Mouse (Mus musculus): Measurements from ENCODE around the gene Umps.
A peak's percentile ranks its signal among the peaks of the same experiment; 100 is the strongest.

Gene Umps

GRCm38 (mm10) chr16:33954793-33955192 is 12.0 kb downstream of the Umps start:
- peak; percentile 39 for DNase-seq (ENCODE audit: low read depth)

GRCm38 (mm10) chr16:33953008-33953407 is 13.8 kb downstream of the Umps start:
- DNase-seq (ENCODE audit: low read depth) = no peak

- DNase-seq (ENCODE audit: low read depth) = peak; percentile 93
Measured at GRCm38 (mm10) chr16:33950830-33951229, 16.0 kb downstream of the Umps start.

DNA sequence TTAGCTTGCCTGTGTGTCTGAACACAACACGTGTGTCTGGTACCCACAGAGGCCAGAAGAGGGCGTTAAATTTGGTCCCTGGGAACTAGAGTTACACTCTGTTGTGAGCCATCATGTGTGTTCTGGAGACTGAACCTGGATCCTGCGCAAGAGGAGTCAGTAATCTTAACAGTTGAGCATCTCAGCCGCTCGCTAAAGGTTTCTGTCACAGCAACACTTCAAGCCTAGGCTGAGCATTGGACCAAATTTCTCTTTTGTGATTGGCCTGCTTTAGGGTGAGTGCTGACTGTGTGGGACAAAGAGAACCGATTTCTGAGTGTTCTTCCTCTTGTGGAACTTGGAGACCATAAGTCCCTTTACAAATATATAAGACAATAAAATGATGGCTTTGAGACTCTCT is 16.5 kb downstream of the Umps start:
- DNase-seq (ENCODE audit: low read depth) = no peak

GRCm38 (mm10) chr16:33947664-33948571 is 18.9 kb downstream of the Umps start:
- no peak for DNase-seq (ENCODE audit: low read depth)

- no peak for DNase-seq (ENCODE audit: low read depth)
Measured at GRCm38 (mm10) chr16:33946021-33946420, 20.8 kb downstream of the Umps start.

DNA sequence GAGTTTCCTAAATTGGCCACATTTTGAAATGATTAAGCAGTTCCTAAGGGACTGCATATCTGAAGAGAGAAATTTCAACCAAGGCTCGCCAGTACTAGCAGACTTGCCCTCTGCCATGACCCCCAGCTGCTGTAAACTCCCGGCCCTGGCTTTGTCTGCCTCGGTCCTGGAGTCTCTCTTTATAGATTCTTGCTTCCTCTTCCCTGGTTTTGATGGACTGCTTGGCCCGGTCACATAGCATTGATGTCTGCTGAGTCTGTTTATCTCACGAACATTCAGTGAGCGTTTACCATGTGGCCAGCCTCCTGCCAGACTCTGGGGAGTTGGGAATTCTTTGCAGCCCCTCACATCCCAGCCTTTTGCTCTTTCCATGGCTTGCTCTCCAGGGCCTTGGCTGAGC is 22.1 kb downstream of the Umps start:
- DNase-seq (ENCODE audit: low read depth) = no peak

GRCm38 (mm10) chr16:33944126-33944525 is 22.7 kb downstream of the Umps start:
- no peak for DNase-seq (ENCODE audit: low read depth)

- DNase-seq (ENCODE audit: low read depth) = no peak
Measured at GRCm38 (mm10) chr16:33943388-33943787, 23.4 kb downstream of the Umps start.

DNA sequence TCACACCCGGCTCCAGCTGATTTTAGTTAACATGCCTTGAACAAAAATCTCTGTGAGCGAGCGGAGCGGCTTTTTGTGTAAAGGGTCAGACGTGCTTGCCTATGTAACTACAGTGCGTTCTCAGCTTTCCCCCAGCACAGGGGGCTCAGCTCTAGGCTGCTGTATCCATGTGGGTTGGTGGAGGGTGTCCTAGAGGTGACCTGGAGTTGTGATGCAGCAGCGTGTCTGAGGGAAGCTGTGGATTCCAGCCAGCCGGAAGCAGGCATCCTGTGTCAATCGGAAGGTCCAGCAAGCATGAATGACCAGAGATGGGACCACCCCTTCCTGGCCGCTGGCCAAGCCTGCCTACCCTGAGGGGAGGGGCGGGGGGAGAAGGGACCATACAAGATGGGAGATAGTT is 24.5 kb downstream of the Umps start:
- no peak for DNase-seq (ENCODE audit: low read depth)

- DNase-seq (ENCODE audit: low read depth) = peak; percentile 46
Measured at GRCm38 (mm10) chr16:33941271-33941781, 25.5 kb downstream of the Umps start.

- DNase-seq (ENCODE audit: low read depth) = no peak
Measured at GRCm38 (mm10) chr16:33940095-33940494, 26.7 kb downstream of the Umps start.

- DNase-seq (ENCODE audit: low read depth) = no peak
Measured at GRCm38 (mm10) chr16:33939636-33940035, 27.2 kb downstream of the Umps start.

- no peak for DNase-seq (ENCODE audit: low read depth)
Measured at GRCm38 (mm10) chr16:33939133-33939531, 27.7 kb downstream of the Umps start.

- no peak for DNase-seq (ENCODE audit: low read depth)
Measured at GRCm38 (mm10) chr16:33938311-33939132, 28.3 kb downstream of the Umps start.

- peak; percentile 30 for DNase-seq (ENCODE audit: low read depth)
Measured at GRCm38 (mm10) chr16:33937567-33937966, 29.3 kb downstream of the Umps start.

GRCm38 (mm10) chr16:33936885-33937284 is 30.0 kb downstream of the Umps start:
- peak; percentile 67 for DNase-seq (ENCODE audit: low read depth)

GRCm38 (mm10) chr16:33935407-33935785 is 31.4 kb downstream of the Umps start:
- DNase-seq (ENCODE audit: low read depth) = no peak

DNA sequence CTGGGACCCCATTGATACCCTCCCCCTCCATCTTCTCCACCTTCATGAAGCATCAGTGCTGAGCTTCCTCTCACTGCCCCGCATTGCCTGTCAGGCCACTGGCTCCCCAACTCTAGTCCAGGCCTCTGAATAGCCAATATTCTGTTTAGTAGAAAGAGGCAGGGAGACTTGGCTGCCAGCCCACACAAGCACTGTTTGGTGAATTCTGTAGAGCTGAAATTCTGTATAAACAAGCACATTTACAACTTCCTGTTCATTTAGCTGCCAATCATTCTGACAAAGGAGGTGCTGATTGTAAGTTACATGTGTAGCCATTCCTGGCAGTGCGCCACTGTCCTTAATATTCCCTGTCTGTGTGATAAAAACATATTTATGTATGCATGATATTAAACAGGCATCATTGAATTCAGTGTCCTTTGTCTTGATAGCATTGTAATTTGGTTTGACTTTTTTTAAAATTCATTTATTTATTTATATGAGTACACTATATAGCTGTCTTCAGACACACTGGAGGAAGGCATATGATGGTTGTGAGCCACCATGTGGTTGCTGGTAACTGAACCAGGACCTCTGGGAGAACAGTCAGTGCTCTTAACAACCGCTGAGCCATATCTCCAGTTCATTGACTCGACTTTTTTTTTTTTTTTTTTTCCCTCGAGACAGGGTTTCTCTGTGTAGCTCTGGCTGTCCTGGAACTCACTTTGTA is 32.0 kb downstream of the Umps start:
- peak; percentile 26 for DNase-seq (ENCODE audit: low read depth)

GRCm38 (mm10) chr16:33933411-33933810 is 33.4 kb downstream of the Umps start:
- DNase-seq (ENCODE audit: low read depth) = no peak

DNA sequence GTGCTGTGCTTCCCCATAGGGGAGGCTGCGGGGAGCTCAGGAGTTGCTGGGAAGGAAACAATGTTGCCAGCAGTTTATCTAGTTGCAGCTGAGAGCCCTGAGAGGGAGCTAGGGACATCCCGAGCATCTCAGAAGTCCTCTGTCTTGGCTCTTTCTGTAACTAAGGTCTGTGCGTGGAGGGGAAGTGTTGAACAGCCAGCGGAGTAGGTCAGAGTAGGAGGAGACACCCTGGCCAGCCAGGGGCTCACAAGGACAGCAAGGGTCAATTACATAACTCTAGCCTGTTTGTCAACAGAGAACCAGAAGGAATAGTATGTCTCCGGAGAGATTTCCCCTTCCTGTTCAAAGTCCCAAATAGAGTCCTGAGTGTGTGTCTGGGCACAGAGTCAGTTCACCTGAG is 34.7 kb downstream of the Umps start:
- no peak for DNase-seq (ENCODE audit: low read depth)

DNA sequence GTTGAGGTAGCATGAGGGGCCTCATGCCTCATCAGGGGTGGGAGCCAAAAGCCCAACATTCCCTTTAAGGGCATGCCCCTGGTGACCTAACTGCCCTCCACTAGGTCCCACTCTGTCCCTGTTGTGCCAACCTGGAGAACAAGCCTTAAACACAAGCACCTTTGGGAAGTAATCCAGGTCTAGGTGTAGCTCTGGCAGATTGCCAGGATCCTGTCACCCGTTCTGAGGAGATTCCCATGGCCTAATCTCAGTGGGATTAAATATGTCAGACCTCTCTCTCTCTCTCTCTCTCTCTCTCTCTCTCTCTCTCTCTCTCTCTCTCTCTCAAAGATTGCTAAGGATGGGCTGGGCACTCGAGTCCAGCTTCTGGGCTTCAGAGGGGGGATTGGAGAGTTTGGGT is 35.2 kb downstream of the Umps start:
- no peak for DNase-seq (ENCODE audit: low read depth)
